Mouse (Mus musculus): ENCODE data around the gene Nodal.

Nodal gene

GRCm38 (mm10) chr10:61398125-61398524, 19.6 kb upstream of the Nodal start:
- DNase-seq (ENCODE audit: low read depth, low spot score) = no peak

DNA sequence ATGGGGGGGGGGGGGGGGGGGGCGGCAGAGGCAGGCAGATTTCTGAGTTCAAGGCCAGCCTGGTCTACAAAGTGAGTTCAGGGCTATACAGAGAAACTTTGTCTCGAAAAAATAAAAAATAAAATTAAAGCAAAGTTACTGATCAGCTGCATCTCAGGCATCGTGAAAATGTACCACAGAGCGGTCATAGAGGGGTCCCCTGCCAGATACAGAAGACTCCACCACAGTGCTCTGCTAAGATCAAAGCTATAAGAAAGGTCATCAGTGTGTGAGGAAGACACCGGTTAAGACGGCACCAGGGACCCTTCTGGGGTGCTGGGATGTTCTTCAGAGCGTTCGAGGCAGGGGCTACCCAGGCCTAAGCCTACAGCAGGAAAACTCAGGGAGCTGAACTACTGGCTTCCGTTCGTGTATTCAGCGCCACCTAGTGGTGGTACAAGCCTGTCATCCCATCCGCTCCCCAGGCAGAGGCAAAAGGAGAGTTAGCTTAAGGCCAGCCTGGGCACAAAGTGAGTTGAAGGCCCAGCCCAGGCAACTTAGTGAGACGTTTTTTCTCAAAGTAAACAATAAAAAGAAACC, 18.5 kb upstream of the Nodal start:
- peak; percentile 76 for DNase-seq (ENCODE audit: low read depth, low spot score)

- DNase-seq (ENCODE audit: low read depth, low spot score) = no peak
These were observed 17.4 kb upstream of the Nodal start for GRCm38 (mm10) chr10:61400407-61400806.

- DNase-seq (ENCODE audit: low read depth, low spot score) = no peak
These were observed 15.3 kb upstream of the Nodal start for GRCm38 (mm10) chr10:61402480-61402879.

- DNase-seq (ENCODE audit: low read depth, low spot score) = no peak
These were observed 14.9 kb upstream of the Nodal start for GRCm38 (mm10) chr10:61402911-61403310.

DNA sequence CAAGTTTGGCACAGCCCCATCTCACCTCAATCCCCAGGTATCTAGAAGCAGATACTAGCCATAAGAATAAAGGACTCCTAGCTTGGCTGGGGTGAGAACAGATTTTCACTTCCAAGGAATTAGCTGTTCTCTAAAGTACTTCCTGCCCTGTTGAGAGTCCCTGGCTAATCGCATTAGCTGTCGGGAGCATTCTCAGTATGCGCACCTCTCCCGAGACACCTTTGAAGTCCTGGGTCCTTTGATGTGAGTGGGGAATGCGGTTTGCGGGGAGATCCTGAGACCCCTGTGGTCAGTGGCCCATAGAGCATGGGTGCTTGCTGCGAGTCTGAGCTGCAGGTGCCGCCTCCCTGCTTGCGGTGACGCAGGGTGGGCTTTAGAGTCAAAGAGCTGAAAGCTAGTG, 11.8 kb upstream of the Nodal start:
- no peak for DNase-seq (ENCODE audit: low read depth, low spot score)

DNA sequence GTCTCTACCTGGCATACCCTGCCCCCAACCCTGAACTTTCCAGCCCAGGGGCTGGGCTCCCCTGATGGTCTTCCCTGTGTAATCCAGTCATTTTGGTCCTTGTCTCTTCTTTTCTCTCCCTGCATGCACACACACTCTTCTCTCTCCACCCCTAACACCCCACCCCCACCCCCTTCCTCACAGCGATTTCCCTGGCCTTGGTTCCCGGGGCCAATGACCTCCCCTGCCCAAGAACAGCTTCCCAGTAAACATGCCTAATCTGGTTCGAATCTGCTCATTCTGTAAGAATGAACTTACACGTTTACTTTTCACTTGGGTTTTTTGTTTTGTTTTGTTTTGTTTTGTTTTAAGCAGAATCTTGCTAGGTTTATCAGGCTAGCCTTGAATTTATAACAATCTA, 8.0 kb upstream of the Nodal start:
- no peak for DNase-seq (ENCODE audit: low read depth, low spot score)

- no peak for DNase-seq (ENCODE audit: low read depth, low spot score)
These were observed 7.6 kb upstream of the Nodal start for GRCm38 (mm10) chr10:61410193-61410592.

DNA sequence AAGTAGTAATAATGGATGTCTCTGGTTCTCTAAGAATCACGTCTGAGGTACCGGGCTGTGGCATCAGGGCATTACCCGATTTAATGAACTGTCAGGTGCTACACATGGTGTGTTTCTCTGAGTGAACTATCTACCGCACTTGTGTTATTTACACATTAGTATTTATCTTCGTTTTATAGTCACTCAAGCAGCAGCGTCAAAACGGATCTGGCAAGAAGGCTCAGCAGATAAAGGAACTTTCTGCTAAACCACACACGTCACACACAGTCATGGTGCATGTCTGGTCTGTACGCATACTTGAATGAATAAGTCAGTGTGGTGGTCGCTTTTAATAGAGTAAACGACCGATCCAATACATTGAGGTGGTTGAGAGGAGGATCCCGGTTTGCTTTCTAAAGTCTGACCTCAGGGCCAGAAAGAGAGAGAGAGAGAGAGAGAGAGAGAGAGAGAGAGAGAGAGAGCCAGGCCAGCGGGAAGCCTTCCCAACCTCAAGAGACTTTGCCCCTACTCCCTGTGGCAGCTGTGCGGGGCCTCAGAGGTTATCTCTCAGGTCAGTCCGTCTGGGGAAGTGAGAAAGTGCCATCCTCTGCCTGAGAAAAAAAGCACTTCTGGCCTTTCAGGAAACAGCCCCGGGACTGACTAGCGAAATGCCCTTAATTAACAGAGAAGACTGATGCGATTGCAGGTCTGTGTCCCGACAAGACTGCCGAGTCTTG, 4.7 kb upstream of the Nodal start:
- no peak for DNase-seq (ENCODE audit: low read depth, low spot score)

GRCm38 (mm10) chr10:61415240-61415639, 2.5 kb upstream of the Nodal start:
- DNase-seq (ENCODE audit: low read depth, low spot score) = no peak

- no peak for DNase-seq (ENCODE audit: low read depth, low spot score)
These were observed 1.9 kb upstream of the Nodal start for GRCm38 (mm10) chr10:61415890-61416289.

DNA sequence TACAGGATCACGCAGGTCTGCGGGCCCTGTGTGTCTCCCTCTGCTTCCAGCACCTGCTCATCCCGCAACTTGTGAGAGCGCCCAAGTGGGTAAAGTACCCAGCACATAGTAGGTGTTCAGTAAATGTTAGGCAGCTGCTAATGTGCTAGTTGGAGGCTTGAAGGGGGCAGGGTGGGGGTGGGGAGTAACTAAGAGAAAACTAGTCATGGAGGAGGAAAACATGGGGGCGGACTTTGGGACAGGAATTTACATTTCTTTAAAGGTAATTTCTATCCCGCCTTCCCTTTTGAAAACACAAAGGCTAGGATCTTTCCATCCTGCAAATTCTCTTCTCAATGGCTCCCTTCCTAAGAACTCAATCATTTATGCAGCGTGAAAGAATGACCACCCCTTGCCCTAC, 1.2 kb upstream of the Nodal start:
- no peak for DNase-seq (ENCODE audit: low read depth, low spot score)

DNA sequence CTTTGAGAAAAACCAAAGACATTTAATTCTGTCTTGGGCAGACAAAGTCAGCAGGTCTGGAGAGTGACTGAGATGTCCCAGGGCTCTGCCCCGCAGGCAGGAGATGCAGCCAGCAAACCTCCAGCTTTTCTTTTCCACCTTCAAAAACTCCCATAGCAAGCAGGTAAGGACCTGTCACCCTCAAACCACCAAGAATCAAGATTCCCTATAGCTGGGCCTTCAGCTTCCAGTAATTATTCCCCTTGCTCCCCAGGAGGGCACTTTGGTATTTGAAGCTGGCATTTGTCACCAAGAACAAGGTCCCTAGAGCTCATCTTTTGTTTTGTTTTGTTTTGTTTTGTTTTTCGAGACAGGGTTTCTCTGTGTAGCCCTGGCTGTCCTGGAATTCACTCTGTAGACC, 726 bp upstream of the Nodal start:
- no peak for DNase-seq (ENCODE audit: low read depth, low spot score)

GRCm38 (mm10) chr10:61418131-61418900, 544 bp downstream of the Nodal start:
- DNase-seq (ENCODE audit: low read depth, low spot score) = no peak

GRCm38 (mm10) chr10:61419146-61419545, 1.4 kb downstream of the Nodal start:
- no peak for DNase-seq (ENCODE audit: low read depth, low spot score)

- DNase-seq (ENCODE audit: low read depth, low spot score) = no peak
These were observed 2.2 kb downstream of the Nodal start for GRCm38 (mm10) chr10:61420011-61420410.

DNA sequence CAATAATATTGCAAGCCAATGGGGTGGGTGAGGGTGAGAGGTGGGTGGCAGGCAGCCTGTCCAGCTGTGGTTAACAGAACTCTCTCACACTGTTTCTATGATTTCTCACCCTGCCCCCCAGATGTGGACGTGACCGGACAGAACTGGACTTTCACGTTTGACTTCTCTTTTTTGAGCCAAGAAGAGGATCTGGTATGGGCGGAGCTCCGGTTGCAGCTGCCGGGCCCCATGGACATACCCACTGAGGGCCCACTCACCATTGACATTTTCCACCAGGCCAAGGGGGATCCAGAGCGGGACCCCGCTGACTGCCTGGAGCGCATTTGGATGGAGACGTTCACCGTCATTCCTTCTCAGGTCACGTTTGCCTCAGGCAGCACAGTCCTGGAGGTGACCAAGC, 5.1 kb downstream of the Nodal start:
- DNase-seq (ENCODE audit: low read depth, low spot score) = no peak

DNA sequence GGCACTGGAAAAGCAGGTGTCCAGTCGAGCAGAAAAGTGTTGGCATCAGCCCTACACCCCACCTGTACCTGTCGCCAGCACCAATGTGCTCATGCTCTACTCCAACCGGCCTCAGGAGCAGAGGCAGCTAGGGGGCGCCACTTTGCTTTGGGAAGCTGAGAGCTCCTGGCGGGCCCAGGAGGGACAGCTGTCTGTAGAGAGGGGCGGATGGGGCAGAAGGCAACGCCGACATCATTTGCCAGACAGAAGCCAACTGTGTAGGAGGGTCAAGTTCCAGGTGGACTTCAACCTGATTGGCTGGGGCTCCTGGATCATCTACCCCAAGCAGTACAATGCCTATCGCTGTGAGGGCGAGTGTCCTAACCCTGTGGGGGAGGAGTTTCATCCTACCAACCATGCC, 5.5 kb downstream of the Nodal start:
- DNase-seq (ENCODE audit: low read depth, low spot score) = no peak

- no peak for DNase-seq (ENCODE audit: low read depth, low spot score)
These were observed 6.7 kb downstream of the Nodal start for GRCm38 (mm10) chr10:61424500-61424899.

- DNase-seq (ENCODE audit: low read depth, low spot score) = no peak
These were observed 7.3 kb downstream of the Nodal start for GRCm38 (mm10) chr10:61425047-61425446.

GRCm38 (mm10) chr10:61426251-61426757, 8.5 kb downstream of the Nodal start:
- no peak for DNase-seq (ENCODE audit: low read depth, low spot score)

GRCm38 (mm10) chr10:61427951-61428350, 10.2 kb downstream of the Nodal start:
- no peak for DNase-seq (ENCODE audit: low read depth, low spot score)

GRCm38 (mm10) chr10:61428416-61428815, 10.6 kb downstream of the Nodal start:
- DNase-seq (ENCODE audit: low read depth, low spot score) = no peak

Data from embryo, embryonic 11.5 days (tissue).